8 mouse cellular contexts compared by ENCODE assay signal in the genomic region with DNA sequence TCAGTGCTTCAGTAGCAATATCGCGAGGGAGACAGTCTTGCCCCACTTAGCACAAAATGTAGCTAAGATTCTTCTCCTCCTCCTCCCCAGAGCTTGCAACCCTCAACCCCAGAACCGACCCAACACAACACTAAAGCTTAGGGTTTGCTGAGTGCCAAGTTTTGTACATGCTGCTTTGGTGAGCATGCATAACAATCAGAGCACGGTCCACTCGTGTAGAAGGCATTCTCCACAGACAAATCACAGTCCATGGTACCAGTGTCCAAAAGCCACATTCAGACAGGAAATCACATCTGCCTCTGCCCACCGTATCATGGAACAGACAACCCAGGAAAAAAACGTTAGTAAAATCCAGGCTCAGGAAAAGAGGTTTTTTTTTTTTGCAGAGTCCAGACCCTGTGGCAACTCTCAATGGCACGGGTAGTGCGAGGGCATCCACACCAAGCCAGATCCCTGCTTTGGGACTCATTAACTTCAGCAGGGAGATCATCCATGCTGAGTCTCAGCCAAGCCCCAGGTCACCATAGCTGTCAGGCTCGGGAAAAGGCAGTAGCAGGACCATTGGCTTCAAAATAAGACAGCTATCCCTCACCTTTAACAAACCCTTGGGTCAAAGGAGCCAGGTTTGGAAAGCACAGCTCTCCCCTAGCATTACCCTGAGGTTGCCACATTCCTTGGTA.
DNase-seq lines count a peak whose midpoint lies in the region; ATAC-seq lines count a peak whose summit lies in the region.

No protein-coding gene starts in this region.

- no peak overlapping the region for H3K27ac ChIP-seq in neural tube, embryonic 11.5 days (ENCODE audit: low read depth, low read length)
- H3K27ac ChIP-seq in limb, embryonic 11.5 days (replicated peaks; ENCODE audit: low read depth, low read length) = no peak overlapping the region

- intact Hi-C loops in gastrocnemius, postnatal 14 days (cut with DNase I; ENCODE audit: low total_unique reads) = no loop called here

- H3K9me3 ChIP-seq in neural tube, embryonic 11.5 days (ENCODE audit: control insufficient read depth, low read length) = no peaks in the 10 kb centered on the region
- no peaks in the 10 kb centered on the region for H3K9me3 ChIP-seq in limb, embryonic 11.5 days (ENCODE audit: control insufficient read depth, low read length)

- peak overlapping the region; percentile 49 for H3K4me3 ChIP-seq in neural tube, embryonic 11.5 days (ENCODE audit: low read depth, low read length)
- peak overlapping the region; percentile 49 for H3K4me3 ChIP-seq in limb, embryonic 11.5 days (ENCODE audit: low read depth, low read length)

- no peaks in the 10 kb centered on the region for H3K4me1 ChIP-seq in neural tube, embryonic 11.5 days (ENCODE audit: control insufficient read depth, insufficient read depth, low read length)
- H3K4me1 ChIP-seq in limb, embryonic 11.5 days (ENCODE audit: control insufficient read depth, insufficient read depth, low read length) = no peaks in the 10 kb centered on the region

- DNase-seq in cerebellum, adult 11 months = peak; percentile 46
- no peak for DNase-seq in cerebellum, postnatal 4 days (ENCODE audit: low spot score in 2 of 2)
- no peak for DNase-seq in neural tube, embryonic 11.5 days (ENCODE audit: low spot score)
- no peak for DNase-seq in neural tube, embryonic 10.5 days (ENCODE audit: extremely low spot score, low spot score)
- DNase-seq in limb, embryonic 11.5 days (ENCODE audit: low spot score) = no peak
- no peak for DNase-seq in testis, postnatal 10 days (ENCODE audit: low spot score)
- DNase-seq in frontal cortex, postnatal 14 days (ENCODE audit: low spot score in 2 of 2) = no peak
- no peak for DNase-seq in gastrocnemius, postnatal 14 days

- WGBS in neural tube, embryonic 11.5 days = 58% methylated on average over 10 of the region's 10 CpGs
- 54% methylated on average over 10 of the region's 10 CpGs for WGBS in limb, embryonic 11.5 days

- peaks cover 7% of the 10 kb centered on the region; the same call in 1 of the 2 replicates for H3K27me3 ChIP-seq in neural tube, embryonic 11.5 days (ENCODE audit: control insufficient read depth, insufficient read depth, low read length)
- H3K27me3 ChIP-seq in limb, embryonic 11.5 days (ENCODE audit: control insufficient read depth, insufficient read depth, low read length) = peaks cover 27% of the 10 kb centered on the region

- H3K36me3 ChIP-seq in neural tube, embryonic 11.5 days (ENCODE audit: control insufficient read depth, insufficient read depth, low read length) = no peaks in the 10 kb centered on the region
- no peaks in the 10 kb centered on the region for H3K36me3 ChIP-seq in limb, embryonic 11.5 days (ENCODE audit: control insufficient read depth, insufficient read depth, low read length)

- H3K4me2 ChIP-seq in neural tube, embryonic 11.5 days (ENCODE audit: low read depth) = peak overlapping the region; percentile 94
- H3K4me2 ChIP-seq in limb, embryonic 11.5 days (ENCODE audit: low read depth, severe bottlenecking) = peak overlapping the region; percentile 84

- no peak overlapping the region for H3K9ac ChIP-seq in neural tube, embryonic 11.5 days (ENCODE audit: low read length)
- H3K9ac ChIP-seq in limb, embryonic 11.5 days (ENCODE audit: low read length) = peak overlapping the region; percentile 12; the same call in 1 of the 2 replicates

- no peak for ATAC-seq in neural tube, embryonic 11.5 days (ENCODE audit: insufficient read depth, low FRiP score, low TSS enrichment)
- ATAC-seq in limb, embryonic 11.5 days (ENCODE audit: insufficient number of reproducible peaks, low FRiP score, low TSS enrichment, low read depth) = no peak
